Mouse (Mus musculus) embryonic fibroblast, embryonic 13.5 days (primary cell): ENCODE results near the gene Npsr1.

Source experiments
- CTCF ChIP-seq: IDR thresholded peaks from 2 replicates; pipeline ENCODE4 v1.5.1; 2011; ENCODE audit warnings: mild to moderate bottlenecking, control low read depth, low read length, moderate library complexity, borderline replicate concordance; ENCODE audit not compliant: insufficient read depth
- POLR2A ChIP-seq: IDR thresholded peaks from 2 replicates; pipeline ENCODE4 v1.6.1; 2011; ENCODE audit warnings: low read depth, mild to moderate bottlenecking, control low read depth, low read length, moderate library complexity

DNA sequence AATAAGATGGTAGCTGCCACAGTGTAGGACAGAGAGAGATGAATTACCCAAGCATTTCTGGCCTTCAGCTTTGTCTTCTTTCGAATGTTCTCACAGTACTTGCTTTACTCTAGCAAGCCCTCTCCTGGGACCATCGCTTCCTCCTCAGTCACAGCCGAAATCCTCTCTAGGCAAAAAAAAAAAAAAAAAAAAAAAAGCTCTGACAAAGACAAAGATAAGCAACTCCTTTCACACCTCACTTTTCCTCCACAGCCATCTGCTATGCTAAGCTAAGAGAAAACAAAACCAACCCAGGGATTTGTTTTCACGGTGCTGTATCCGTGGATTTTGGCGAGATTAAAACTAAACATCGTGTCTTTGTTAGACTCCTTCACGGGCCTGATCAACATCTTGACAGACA, 156.4 kb downstream of the Npsr1 start:
- TF ChIP-seq CTCF (no peak), POLR2A (no peak)
